Mouse (Mus musculus): ENCODE data around the gene Cep83. TPM values are rescaled to one million over a fixed set of nuclear protein-coding genes. Genes with fewer than 3 reads are reported as not detected.
"Not testable (repeated sequence)": the region's sequence is repeated elsewhere in the genome, so short reads cannot be mapped to it uniquely, and the experiment has no call there.

Gene Cep83
- 94.7 and 97.2 TPM in 2 replicates for total RNA-seq (2017)

DNA sequence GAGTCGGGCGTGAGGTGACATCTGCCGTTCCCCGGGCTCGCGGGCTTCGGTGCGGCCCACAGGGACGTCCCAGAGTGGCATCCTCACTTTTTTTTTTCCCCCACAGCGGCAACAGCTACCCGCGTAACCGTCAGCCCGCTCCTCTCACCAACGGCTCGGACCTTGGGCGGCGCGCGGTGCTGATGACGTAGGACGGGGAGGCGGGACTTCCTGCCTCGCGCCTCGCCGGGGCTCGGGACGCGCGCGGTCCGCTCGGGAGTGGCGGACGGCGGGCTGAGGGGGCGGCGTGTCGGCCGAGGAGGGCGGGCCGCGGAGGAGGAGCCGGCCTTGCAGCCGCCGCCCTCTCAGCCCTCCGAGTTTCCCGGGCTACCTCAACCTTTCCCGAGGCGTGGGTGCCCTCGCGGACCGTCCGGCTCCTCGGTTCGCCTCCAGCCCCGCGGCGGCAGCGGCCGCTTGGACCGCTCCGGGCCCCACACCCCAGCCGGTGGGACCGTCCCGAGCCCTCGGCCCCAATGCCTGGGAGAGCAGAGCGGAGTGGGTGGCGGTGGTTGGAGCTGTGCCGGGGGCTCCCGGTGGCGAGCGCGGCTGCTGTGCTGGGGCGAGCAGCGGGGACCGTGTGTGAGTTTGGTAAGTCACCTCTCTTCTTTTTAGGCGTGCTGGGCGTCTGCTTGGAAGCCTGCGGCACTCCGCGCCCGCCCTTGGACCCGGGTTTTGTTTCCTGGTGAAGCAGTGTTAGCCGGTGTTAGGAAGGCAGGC, at the start of gene Cep83:
TSS of gene Cep83 (plus strand) at position 235 of the 756 bp plus-strand sequence.
- peak; percentile 74 to 84 for ATAC-seq (replicated peaks in 1 of 2; ENCODE audit: insufficient read depth in 1 of 2, low FRiP score in 2 of 2, low TSS enrichment in 1 of 2, low read depth in 1 of 2, poor library complexity in 2 of 2, severe bottlenecking in 2 of 2)

DNA sequence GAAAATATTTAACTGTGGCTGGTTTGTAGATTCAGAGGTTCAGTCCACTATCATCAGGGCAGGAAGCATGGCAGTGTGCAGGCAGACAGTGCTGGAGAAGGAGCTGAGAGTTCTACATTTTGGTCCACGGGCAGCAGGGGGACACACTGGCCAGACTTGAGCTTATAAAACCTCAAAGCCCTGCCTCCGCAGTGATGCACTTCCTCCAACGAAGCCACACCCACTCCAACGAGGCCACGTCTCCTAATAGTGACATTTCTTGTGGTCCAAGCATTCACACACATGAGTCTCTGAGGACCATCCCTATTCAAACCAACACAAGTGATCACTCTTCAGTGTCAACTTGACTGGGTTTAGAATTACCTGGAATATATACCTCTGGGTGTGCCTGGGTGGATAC, 49.2 kb upstream of the Cep83 start:
- peak; percentile 54 to 87; a peak in 3 of 4 replicates for ATAC-seq (replicated peaks in 1 of 2; ENCODE audit: insufficient read depth in 1 of 2, low FRiP score in 2 of 2, low TSS enrichment in 1 of 2, low read depth in 1 of 2, poor library complexity in 2 of 2, severe bottlenecking in 2 of 2)

DNA sequence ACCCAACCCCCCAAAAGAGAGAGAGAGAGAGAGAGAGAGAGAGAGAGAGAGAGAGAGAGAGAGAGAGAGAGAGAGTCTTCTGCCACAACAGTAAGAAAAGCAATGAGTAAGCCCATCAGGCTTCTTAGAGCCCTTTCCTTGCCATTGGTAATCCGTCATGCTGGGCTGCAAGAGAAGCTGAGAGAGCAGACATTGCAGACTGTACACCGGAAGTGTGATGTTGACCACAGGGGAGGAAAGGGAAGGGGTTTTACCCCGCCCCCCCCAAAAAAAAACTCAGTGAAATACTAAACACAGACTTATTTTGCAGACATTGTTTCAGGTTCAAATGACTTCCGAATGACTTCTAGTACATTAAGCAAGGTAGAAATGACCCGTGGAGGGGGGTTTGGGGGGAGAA, 48.4 kb upstream of the Cep83 start:
- ATAC-seq (replicated peaks in 1 of 2; ENCODE audit: insufficient read depth in 1 of 2, low FRiP score in 2 of 2, low TSS enrichment in 1 of 2, low read depth in 1 of 2, poor library complexity in 2 of 2, severe bottlenecking in 2 of 2): peak; percentile 59 to 75

DNA sequence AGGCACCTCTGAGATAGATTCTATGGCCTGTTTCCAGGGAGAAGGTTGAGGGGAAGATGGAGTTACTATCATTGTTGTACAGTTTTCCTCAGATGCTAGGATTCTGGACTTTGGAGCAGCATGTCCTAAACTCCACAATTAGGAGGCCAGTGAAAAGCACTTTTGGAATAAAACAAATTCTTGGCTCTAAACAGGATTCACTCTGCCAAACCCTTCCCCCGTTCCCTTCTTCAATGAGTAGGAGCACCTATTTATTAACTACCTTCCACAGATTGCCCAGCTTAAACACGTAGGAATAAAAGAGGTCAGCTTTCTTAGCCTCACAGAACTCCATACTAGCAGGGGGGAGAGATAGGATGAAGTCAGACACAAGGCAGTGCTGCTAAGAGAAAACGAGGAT, 24.4 kb upstream of the Cep83 start:
- no peak for ATAC-seq (replicated peaks in 1 of 2; ENCODE audit: insufficient read depth in 1 of 2, low FRiP score in 2 of 2, low TSS enrichment in 1 of 2, low read depth in 1 of 2, poor library complexity in 2 of 2, severe bottlenecking in 2 of 2)

DNA sequence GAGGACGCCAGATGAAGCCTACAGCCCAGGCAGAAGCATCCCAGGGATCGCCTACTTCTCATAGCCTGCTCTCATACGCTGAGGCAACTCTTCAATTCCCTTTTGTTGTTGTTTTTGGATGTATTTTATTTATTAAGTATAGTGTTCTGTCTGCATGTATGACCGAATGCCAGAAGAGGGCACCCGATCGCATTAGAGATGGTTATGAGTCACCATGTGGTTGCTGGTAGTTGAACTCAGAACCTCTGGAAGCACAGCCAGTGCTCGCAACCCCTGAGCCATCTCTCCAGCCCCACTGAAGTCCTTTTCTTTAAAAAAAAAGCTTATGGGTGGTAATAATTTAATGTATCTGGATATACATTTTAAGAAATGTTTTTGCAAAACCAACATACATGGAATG, 24.0 kb upstream of the Cep83 start:
- ATAC-seq (replicated peaks in 1 of 2; ENCODE audit: insufficient read depth in 1 of 2, low FRiP score in 2 of 2, low TSS enrichment in 1 of 2, low read depth in 1 of 2, poor library complexity in 2 of 2, severe bottlenecking in 2 of 2): no peak

DNA sequence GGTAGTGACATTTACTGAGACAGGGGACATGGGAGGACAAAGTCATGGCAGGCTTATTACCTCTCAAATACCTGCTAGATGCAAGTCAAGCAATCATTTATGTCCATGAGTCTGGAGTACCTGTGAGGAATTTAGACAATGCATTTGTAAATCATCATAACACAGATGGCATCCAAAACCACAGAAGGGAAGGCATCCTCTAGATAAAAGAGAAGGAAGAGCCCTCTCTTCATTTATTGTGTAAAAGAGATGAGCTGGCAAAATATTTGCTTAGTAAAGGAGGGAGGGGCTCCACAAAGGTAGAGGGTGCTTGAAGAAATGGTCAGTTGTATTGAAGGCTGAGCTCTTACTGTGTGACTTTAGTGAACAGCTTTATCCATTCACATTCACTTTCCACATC, 20.3 kb upstream of the Cep83 start:
- no peak for ATAC-seq (replicated peaks in 1 of 2; ENCODE audit: insufficient read depth in 1 of 2, low FRiP score in 2 of 2, low TSS enrichment in 1 of 2, low read depth in 1 of 2, poor library complexity in 2 of 2, severe bottlenecking in 2 of 2)

DNA sequence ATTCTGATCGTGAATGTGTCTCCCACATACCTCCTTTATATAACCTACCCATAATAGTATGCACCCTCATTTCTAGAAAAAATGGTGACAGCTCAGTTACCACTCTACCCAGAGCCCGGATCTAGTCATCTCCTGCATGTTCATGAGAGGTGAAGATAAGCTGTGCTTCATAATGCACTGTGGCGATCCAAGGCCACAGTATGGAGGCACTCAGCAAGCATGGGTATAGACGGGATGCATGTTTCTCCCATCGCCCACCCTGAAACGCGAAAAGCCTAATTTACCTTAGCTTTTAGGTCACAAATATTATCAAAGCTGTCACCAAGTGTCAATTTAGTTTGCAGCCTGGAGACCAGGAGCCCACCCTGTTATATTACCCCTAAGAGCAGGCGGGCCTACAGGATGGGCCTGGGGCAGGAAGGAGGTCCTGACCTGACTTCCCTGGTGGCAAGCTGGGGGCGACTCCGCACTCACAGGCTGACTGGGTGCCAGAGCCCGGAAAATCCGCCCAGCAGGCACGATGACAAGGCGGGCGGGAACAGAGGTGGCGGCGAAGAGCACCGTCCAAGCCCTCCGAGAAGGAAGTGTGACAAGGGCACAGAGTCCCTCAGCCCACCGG, 544 bp upstream of the Cep83 start:
- ATAC-seq (replicated peaks in 1 of 2; ENCODE audit: insufficient read depth in 1 of 2, low FRiP score in 2 of 2, low TSS enrichment in 1 of 2, low read depth in 1 of 2, poor library complexity in 2 of 2, severe bottlenecking in 2 of 2): peak; percentile 73 to 79

DNA sequence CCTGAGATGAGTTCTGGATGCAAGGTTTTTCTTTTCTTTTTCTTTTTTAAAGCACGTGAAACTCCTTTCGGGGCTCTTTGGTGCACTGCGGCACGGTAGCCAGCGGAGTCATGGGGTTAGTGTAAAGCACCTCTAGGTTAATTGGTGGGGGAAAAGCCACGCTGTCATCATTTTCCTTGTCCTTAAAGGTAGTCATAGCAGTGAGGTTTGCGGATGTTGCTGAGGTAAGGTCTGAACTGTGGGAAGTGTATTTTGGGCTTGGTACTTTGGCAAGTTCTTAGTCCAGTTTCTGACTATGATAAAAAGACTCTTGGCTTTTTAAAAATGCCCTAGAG, 689 bp downstream of the Cep83 start:
- no peak for ATAC-seq (replicated peaks in 1 of 2; ENCODE audit: insufficient read depth in 1 of 2, low FRiP score in 2 of 2, low TSS enrichment in 1 of 2, low read depth in 1 of 2, poor library complexity in 2 of 2, severe bottlenecking in 2 of 2)

DNA sequence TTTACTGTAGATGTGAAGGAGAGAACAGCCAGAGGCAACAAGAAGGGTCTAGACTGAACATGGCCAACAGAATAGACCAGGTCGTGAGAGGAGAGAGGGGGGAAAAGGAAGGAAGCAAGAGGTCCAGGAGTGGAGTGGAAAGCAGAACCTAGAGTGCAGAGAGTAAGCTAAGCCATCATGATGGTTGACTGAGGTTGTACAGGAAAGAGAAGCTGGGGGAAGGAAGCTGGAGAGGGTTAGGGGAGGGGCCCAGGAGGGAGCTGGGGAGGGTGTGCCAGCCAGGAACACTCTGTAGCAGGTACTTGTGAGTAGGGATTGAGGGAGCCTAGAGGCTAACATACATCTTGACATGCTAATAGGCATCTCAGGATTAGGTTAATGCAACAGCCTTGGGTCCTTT, 1.9 kb downstream of the Cep83 start:
- ATAC-seq (replicated peaks in 1 of 2; ENCODE audit: insufficient read depth in 1 of 2, low FRiP score in 2 of 2, low TSS enrichment in 1 of 2, low read depth in 1 of 2, poor library complexity in 2 of 2, severe bottlenecking in 2 of 2): peak; percentile 42 to 44

DNA sequence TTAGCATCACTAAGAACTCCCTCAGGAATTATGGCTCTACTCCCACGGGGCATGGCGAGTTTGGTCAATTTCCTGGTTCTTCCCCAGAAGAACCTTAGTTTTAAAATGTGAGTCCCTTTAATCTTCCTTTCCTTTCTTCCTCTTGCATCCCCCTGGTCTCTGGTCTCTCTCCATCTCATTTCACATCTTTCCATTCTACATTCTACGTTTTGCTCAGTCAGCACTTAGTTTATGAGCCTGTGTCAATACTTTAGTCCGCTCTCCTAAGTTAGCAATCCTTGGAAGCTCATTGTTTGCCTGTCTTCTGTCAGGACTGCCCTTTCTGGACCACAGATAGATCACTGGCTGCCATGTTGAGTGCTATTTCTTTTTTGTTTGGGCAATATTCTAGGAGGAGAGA, 3.7 kb downstream of the Cep83 start:
- ATAC-seq (replicated peaks in 1 of 2; ENCODE audit: insufficient read depth in 1 of 2, low FRiP score in 2 of 2, low TSS enrichment in 1 of 2, low read depth in 1 of 2, poor library complexity in 2 of 2, severe bottlenecking in 2 of 2): no peak

DNA sequence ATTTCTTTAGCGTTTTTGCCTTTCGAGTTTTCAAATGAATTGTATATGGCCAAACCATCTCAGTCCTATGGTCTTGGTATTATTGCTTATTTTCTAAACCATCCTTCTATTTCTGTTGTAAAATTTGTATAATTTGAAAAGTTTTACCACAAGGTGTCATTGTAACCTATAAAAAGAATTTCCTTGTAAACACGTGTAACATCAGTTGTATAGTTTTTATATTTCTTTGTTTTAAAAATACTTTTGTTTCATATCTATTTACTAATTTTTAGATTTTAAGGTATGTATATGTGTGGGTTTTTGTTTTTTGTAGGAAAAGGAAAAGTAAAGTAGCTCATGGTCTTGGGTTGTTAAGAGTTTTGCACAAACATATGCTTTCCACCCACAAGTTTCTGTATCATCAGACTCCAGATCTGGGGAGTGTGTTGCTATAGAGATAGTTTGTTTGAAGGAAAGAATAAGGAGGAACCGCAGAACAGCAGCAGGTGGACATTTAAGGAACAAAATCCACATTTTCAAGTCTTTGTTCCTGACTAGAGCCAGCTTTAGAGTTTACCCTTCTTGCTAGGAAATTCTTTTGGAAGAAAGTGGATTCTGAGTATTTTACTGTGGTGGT, 17.3 kb downstream of the Cep83 start:
- no peak for ATAC-seq (replicated peaks in 1 of 2; ENCODE audit: insufficient read depth in 1 of 2, low FRiP score in 2 of 2, low TSS enrichment in 1 of 2, low read depth in 1 of 2, poor library complexity in 2 of 2, severe bottlenecking in 2 of 2)

DNA sequence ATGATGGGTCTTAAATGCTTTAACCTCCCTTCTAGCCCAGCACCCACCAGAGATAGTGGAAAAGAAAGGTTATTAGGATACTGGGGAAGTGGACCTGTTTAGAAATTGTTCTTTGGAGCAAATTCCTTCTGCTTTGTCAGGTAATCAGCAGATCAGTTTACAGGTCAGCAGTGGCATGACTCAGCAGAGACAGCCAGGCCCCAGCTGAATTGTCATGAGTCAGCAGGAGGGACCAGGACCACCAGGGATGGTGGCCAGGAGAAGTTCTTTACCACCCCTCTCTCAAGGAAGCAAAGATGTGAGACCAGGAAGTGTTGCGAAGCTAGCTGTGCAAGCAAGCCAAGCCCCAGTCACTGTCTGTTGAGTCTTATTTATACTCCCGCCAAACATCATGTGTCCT, 18.2 kb downstream of the Cep83 start:
- peak in 1 of 2 experiments; percentile 21; a peak in 1 of 4 replicates for ATAC-seq (replicated peaks in 1 of 2; ENCODE audit: insufficient read depth in 1 of 2, low FRiP score in 2 of 2, low TSS enrichment in 1 of 2, low read depth in 1 of 2, poor library complexity in 2 of 2, severe bottlenecking in 2 of 2)

DNA sequence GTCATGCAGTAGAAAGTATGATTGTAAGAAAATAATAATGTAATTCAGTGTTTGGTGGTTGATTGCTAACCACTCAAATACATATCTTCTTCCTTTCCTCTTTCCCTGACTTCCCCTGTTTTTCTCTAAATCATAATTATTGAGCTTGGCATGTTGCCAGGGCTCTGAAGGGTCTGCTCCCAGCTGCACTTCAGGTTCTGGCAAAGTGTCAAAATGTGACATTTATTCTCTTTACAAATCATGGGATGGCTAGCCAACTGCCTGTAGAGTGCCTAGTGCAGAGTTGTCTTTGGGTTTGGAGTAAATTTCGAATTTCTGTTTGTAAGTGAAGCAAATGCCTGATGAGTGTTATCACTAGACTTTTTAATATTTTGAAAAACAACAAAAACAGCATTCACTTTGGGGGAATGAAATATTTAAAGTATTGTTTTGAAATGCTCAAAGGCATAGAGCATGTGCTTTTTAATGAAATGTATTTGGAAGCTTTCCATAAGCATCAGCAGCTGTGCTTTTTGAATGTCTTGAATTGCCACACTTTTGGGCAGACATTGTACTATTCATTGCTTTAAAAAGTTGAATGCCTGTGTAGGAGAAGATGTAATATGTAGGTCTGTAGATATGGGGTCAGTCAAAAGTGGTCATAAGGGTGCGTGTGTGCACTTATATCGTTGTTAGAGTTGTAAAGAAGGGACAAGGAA, 21.3 kb downstream of the Cep83 start:
- 0 out of 4 replicates have a peak, but pooled peaks of 1 of the 2 experiments have one; percentile 21 for ATAC-seq (replicated peaks in 1 of 2; ENCODE audit: insufficient read depth in 1 of 2, low FRiP score in 2 of 2, low TSS enrichment in 1 of 2, low read depth in 1 of 2, poor library complexity in 2 of 2, severe bottlenecking in 2 of 2)

DNA sequence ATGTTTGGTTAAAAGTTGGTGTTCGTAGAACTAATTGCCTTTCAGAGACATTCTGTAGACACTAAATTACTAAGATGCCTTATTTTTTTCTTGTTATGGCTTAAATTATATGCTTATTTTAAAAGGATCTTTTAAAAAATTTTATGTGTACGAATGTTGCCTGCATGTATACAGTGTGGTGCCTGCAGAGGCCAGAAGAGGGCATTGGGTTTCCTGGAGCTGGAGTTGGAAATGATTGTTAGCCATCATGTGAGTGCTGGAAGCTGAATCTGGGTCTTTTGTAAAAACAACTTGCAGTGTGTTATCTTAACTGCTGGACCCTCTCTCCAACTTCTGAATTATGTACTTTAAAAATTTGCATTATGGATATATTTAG, 21.9 kb downstream of the Cep83 start:
- ATAC-seq (replicated peaks in 1 of 2; ENCODE audit: insufficient read depth in 1 of 2, low FRiP score in 2 of 2, low TSS enrichment in 1 of 2, low read depth in 1 of 2, poor library complexity in 2 of 2, severe bottlenecking in 2 of 2): no peak

DNA sequence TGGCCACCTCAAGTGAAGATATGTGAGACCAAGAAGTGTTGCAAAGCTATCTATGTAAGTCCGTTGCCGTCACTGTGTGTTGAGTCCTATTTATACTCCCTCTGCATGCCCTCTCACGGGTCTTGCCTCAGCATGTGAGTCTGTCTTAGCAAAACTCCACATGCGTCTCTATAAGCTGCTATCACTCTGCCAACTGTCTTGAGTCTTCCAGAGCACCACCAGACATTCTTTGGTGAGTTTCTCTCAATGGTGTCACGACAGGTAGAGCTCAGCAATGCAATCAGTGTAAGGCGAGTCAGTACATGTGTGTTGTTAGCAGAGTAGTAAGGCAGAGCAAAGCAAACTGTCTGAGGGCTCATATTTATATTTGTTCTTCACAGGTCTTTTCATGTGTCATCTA, 31.8 kb downstream of the Cep83 start:
- no peak for ATAC-seq (replicated peaks in 1 of 2; ENCODE audit: insufficient read depth in 1 of 2, low FRiP score in 2 of 2, low TSS enrichment in 1 of 2, low read depth in 1 of 2, poor library complexity in 2 of 2, severe bottlenecking in 2 of 2)

DNA sequence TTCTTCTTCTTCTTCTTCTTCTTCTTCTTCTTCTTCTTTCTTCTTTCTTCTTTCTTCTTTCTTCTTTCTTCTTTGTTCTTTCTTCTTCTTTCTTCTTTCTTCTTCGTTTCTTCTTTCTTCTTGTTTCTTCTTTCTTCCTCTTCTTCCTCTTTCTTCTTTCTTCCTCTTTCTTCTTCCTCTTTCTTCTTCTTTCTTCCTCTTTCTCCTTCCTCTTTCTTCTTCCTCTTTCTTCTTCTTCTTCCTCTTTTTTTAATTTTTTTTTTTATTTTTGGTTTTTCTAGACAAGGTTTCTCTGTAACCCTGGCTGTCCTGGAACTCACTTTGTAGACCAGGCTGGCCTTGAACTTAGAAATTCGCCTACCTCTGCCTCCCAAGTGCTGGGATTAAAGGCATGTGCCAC, 39.6 kb downstream of the Cep83 start:
- ATAC-seq (replicated peaks in 1 of 2; ENCODE audit: insufficient read depth in 1 of 2, low FRiP score in 2 of 2, low TSS enrichment in 1 of 2, low read depth in 1 of 2, poor library complexity in 2 of 2, severe bottlenecking in 2 of 2): not testable (repeated sequence)

DNA sequence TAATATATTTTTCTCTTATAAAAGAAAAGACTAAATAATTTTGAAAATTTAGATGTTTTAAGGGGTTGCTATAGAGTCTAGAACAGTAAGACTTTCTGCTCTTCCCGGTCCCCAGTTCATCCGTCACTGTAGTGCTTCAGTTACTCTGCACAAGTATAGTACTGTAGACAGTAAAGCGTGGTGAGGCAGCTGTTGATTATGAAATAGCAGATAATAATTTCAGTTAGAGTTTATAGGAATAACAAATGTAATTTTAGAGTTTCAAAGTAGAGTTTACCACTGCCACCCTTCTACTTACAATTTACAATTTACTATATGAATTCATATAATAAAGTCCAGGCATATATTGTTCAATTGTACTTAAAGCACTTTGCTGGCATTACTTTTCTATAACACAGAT, 42.0 kb downstream of the Cep83 start:
- no peak for ATAC-seq (replicated peaks in 1 of 2; ENCODE audit: insufficient read depth in 1 of 2, low FRiP score in 2 of 2, low TSS enrichment in 1 of 2, low read depth in 1 of 2, poor library complexity in 2 of 2, severe bottlenecking in 2 of 2)

DNA sequence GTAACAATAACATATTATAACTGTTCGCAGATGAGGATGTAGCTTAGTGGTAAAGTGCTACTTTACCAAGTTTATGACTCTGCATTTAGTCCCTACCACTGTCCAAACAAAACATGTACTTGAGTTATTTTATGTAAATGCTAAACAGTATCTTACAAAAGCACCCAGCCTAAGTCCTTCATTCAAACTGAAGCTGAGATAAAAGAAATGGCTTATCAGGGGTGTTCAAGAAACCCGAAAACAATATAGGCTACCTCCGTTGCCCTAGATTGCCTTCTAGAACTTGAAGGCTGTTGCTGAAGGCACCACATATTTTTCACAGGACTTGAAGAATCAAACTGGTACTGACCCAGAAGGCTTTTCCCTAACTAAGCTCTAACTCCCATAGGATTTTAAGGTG, 46.4 kb downstream of the Cep83 start:
- ATAC-seq (replicated peaks in 1 of 2; ENCODE audit: insufficient read depth in 1 of 2, low FRiP score in 2 of 2, low TSS enrichment in 1 of 2, low read depth in 1 of 2, poor library complexity in 2 of 2, severe bottlenecking in 2 of 2): no peak

Measured in hematopoietic stem cell, adult 5-6 weeks (primary cell).